Mouse (Mus musculus): ENCODE measurements around the gene Wdr45. TPM values are rescaled to one million over a fixed set of nuclear protein-coding genes. Genes with fewer than 3 reads are reported as not detected.
A peak's percentile ranks its signal among the peaks of the same experiment; 100 is the strongest.
"Not testable (repeated sequence)": the region's sequence is repeated elsewhere in the genome, so short reads cannot be mapped to it uniquely, and the experiment has no call there.

The Wdr45 gene
- polyA plus RNA-seq, 1 experiment from 2014 or later = 24.0 TPM

DNA sequence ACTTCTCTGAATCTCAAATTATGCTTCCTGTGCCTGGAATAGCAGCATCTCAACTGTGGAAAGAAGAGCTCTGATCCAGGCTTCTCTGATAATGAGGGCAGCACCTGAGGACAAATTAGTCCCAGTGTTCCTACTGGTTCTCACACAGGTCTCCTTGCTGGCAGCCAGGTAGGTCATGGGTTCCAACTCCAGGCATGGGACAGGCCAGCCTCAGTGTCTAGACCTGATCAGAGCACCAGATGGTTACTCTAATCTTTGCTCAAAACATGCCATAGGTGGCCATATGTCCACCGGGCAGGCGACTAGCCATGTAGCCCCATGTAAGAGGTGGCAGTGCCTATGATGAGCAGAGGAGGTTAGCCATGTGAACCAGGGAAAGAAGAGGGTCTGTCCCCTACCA lies 25.8 kb upstream of the Wdr45 start:
- H3K36me3 ChIP-seq (ENCODE audit: control insufficient read depth, insufficient read depth, low read length) = no peaks in the 10 kb centered on the region
- H3K27me3 ChIP-seq (ENCODE audit: control insufficient read depth, insufficient read depth, low read length) = no peaks in the 10 kb centered on the region
- no peaks in the 10 kb centered on the region for H3K4me1 ChIP-seq (ENCODE audit: control insufficient read depth in 2 of 2, insufficient read depth in 2 of 2, low read length in 2 of 2)
- H3K4me2 ChIP-seq (ENCODE audit: low read length) = no peak overlapping the region
- no peak overlapping the region for H3K27ac ChIP-seq (replicated peaks in 1 of 2; ENCODE audit: control insufficient read depth in 1 of 2, insufficient read depth in 1 of 2, low read depth in 2 of 2, low read length in 2 of 2)
- ATAC-seq (ENCODE audit: insufficient number of reproducible peaks, insufficient read depth, low FRiP score, low read depth) = no peak
- no peaks in the 10 kb centered on the region for H3K9me3 ChIP-seq (ENCODE audit: control insufficient read depth, low read length)
- H3K9ac ChIP-seq (ENCODE audit: low read length) = no peak overlapping the region
- no peak overlapping the region for H3K4me3 ChIP-seq (ENCODE audit: control insufficient read depth in 1 of 2, insufficient read depth in 1 of 2, low read depth in 1 of 2, low read length in 2 of 2)
- WGBS = 81% methylated on average over 2 of the region's 2 CpGs

- no peaks in the 10 kb centered on the region for H3K9me3 ChIP-seq (ENCODE audit: control insufficient read depth, low read length)
- WGBS = 56% methylated on average over 3 of the region's 3 CpGs
- no peaks in the 10 kb centered on the region for H3K27me3 ChIP-seq (ENCODE audit: control insufficient read depth, insufficient read depth, low read length)
- no peak for ATAC-seq (ENCODE audit: insufficient number of reproducible peaks, insufficient read depth, low FRiP score, low read depth)
- no peak overlapping the region for H3K4me2 ChIP-seq (ENCODE audit: low read length)
- no peak overlapping the region for H3K9ac ChIP-seq (ENCODE audit: low read length)
- no peaks in the 10 kb centered on the region for H3K4me1 ChIP-seq (ENCODE audit: control insufficient read depth in 2 of 2, insufficient read depth in 2 of 2, low read length in 2 of 2)
- H3K4me3 ChIP-seq (ENCODE audit: control insufficient read depth in 1 of 2, insufficient read depth in 1 of 2, low read depth in 1 of 2, low read length in 2 of 2) = no peak overlapping the region
- no peak overlapping the region for H3K27ac ChIP-seq (replicated peaks in 1 of 2; ENCODE audit: control insufficient read depth in 1 of 2, insufficient read depth in 1 of 2, low read depth in 2 of 2, low read length in 2 of 2)
- no peaks in the 10 kb centered on the region for H3K36me3 ChIP-seq (ENCODE audit: control insufficient read depth, insufficient read depth, low read length)
These were observed 23.6 kb upstream of the Wdr45 start for GRCm38 (mm10) chrX:7690486-7690885.

- Histone ChIP-seq H3K36me3 (ENCODE audit: control insufficient read depth, insufficient read depth, low read length) (no peaks in the 10 kb centered on the region), H3K9me3 (ENCODE audit: control insufficient read depth, low read length) (no peaks in the 10 kb centered on the region), H3K4me3 (ENCODE audit: control insufficient read depth in 1 of 2, insufficient read depth in 1 of 2, low read depth in 1 of 2, low read length in 2 of 2) (no peak overlapping the region), H3K4me2 (ENCODE audit: low read length) (no peak overlapping the region), H3K4me1 (ENCODE audit: control insufficient read depth in 2 of 2, insufficient read depth in 2 of 2, low read length in 2 of 2) (no peaks in the 10 kb centered on the region), H3K27me3 (ENCODE audit: control insufficient read depth, insufficient read depth, low read length) (no peaks in the 10 kb centered on the region), H3K27ac (replicated peaks in 1 of 2; ENCODE audit: control insufficient read depth in 1 of 2, insufficient read depth in 1 of 2, low read depth in 2 of 2, low read length in 2 of 2) (no peak overlapping the region), H3K9ac (ENCODE audit: low read length) (no peak overlapping the region)
- 31% methylated on average over 4 of the region's 4 CpGs for WGBS
- ATAC-seq (ENCODE audit: insufficient number of reproducible peaks, insufficient read depth, low FRiP score, low read depth) = no peak
These were observed 21.3 kb upstream of the Wdr45 start for GRCm38 (mm10) chrX:7692862-7693261.

- H3K4me1 ChIP-seq (ENCODE audit: control insufficient read depth in 2 of 2, insufficient read depth in 2 of 2, low read length in 2 of 2) = no peaks in the 10 kb centered on the region
- no peaks in the 10 kb centered on the region for H3K27me3 ChIP-seq (ENCODE audit: control insufficient read depth, insufficient read depth, low read length)
- H3K4me2 ChIP-seq (ENCODE audit: low read length) = peak overlapping the region; percentile 53
- no peak overlapping the region for H3K9ac ChIP-seq (ENCODE audit: low read length)
- peak overlapping the region in 1 of 2 experiments; percentile 58; a peak in 2 of 4 replicates for H3K4me3 ChIP-seq (ENCODE audit: control insufficient read depth in 1 of 2, insufficient read depth in 1 of 2, low read depth in 1 of 2, low read length in 2 of 2)
- no peak overlapping the region for H3K27ac ChIP-seq (replicated peaks in 1 of 2; ENCODE audit: control insufficient read depth in 1 of 2, insufficient read depth in 1 of 2, low read depth in 2 of 2, low read length in 2 of 2)
- peaks cover 17% of the 10 kb centered on the region for H3K36me3 ChIP-seq (ENCODE audit: control insufficient read depth, insufficient read depth, low read length)
- WGBS = 40% methylated on average over 6 of the region's 6 CpGs
- no peaks in the 10 kb centered on the region for H3K9me3 ChIP-seq (ENCODE audit: control insufficient read depth, low read length)
- ATAC-seq (ENCODE audit: insufficient number of reproducible peaks, insufficient read depth, low FRiP score, low read depth) = 0 out of 2 replicates have a peak, but pooled peaks have one; percentile 10
These were observed 17.6 kb upstream of the Wdr45 start for GRCm38 (mm10) chrX:7696520-7696919.

GRCm38 (mm10) chrX:7696954-7697381 lies 17.2 kb upstream of the Wdr45 start, which contains the start of gene Gpkow:
TSS of gene Gpkow (plus strand) at chrX:7697131.
- WGBS = 13% methylated on average over 33 of the region's 33 CpGs
- no peak within 1 kb of the TSS; a peak in 1 of 4 replicates for H3K27ac ChIP-seq (replicated peaks in 1 of 2; ENCODE audit: control insufficient read depth in 1 of 2, insufficient read depth in 1 of 2, low read depth in 2 of 2, low read length in 2 of 2)

GRCm38 (mm10) chrX:7713764-7714134 lies 384 bp upstream of the Wdr45 start:
- Histone ChIP-seq H3K4me2 (ENCODE audit: low read length) (peak overlapping the region; percentile 59), H3K4me3 (ENCODE audit: control insufficient read depth in 1 of 2, insufficient read depth in 1 of 2, low read depth in 1 of 2, low read length in 2 of 2) (peak overlapping the region; percentile 35 to 39), H3K9ac (ENCODE audit: low read length) (peak overlapping the region; percentile 66)
- H3K27ac ChIP-seq (replicated peaks in 1 of 2; ENCODE audit: control insufficient read depth in 1 of 2, insufficient read depth in 1 of 2, low read depth in 2 of 2, low read length in 2 of 2); H3K4me1 ChIP-seq (ENCODE audit: control insufficient read depth in 2 of 2, insufficient read depth in 2 of 2, low read length in 2 of 2); H3K36me3 ChIP-seq (ENCODE audit: control insufficient read depth, insufficient read depth, low read length); H3K9me3 ChIP-seq (ENCODE audit: control insufficient read depth, low read length); H3K27me3 ChIP-seq (ENCODE audit: control insufficient read depth, insufficient read depth, low read length): not testable (repeated sequence)
- WGBS = 37% methylated on average over 5 of the region's 12 CpGs
- peak; percentile 7; the same call in 1 of the 2 replicates for ATAC-seq (ENCODE audit: insufficient number of reproducible peaks, insufficient read depth, low FRiP score, low read depth)

More at GRCm38 (mm10) chrX:7696954-7697381, 17.2 kb upstream of the Wdr45 start, which contains the start of gene Gpkow:
- Histone ChIP-seq H3K4me3 (ENCODE audit: control insufficient read depth in 1 of 2, insufficient read depth in 1 of 2, low read depth in 1 of 2, low read length in 2 of 2) (peak within 1 kb of the TSS; percentile 58 to 63), H3K9me3 (ENCODE audit: control insufficient read depth, low read length) (no peaks in the 10 kb centered on the region), H3K36me3 (ENCODE audit: control insufficient read depth, insufficient read depth, low read length) (peaks cover 22% of the 10 kb centered on the region), H3K4me2 (ENCODE audit: low read length) (peak within 1 kb of the TSS; percentile 67), H3K9ac (ENCODE audit: low read length) (peak within 1 kb of the TSS; percentile 76), H3K4me1 (ENCODE audit: control insufficient read depth in 2 of 2, insufficient read depth in 2 of 2, low read length in 2 of 2) (no peaks in the 10 kb centered on the region), H3K27me3 (ENCODE audit: control insufficient read depth, insufficient read depth, low read length) (no peaks in the 10 kb centered on the region)
- peak; percentile 88 for ATAC-seq (ENCODE audit: insufficient number of reproducible peaks, insufficient read depth, low FRiP score, low read depth)

GRCm38 (mm10) chrX:7716058-7716457 lies 1.9 kb downstream of the Wdr45 start:
- 42% methylated on average over 1 of the region's 1 CpGs for WGBS
- not testable (repeated sequence) for H3K4me2 ChIP-seq (ENCODE audit: low read length); H3K4me3 ChIP-seq (ENCODE audit: control insufficient read depth in 1 of 2, insufficient read depth in 1 of 2, low read depth in 1 of 2, low read length in 2 of 2); H3K9ac ChIP-seq (ENCODE audit: low read length); H3K27me3 ChIP-seq (ENCODE audit: control insufficient read depth, insufficient read depth, low read length); H3K4me1 ChIP-seq (ENCODE audit: control insufficient read depth in 2 of 2, insufficient read depth in 2 of 2, low read length in 2 of 2); H3K27ac ChIP-seq (replicated peaks in 1 of 2; ENCODE audit: control insufficient read depth in 1 of 2, insufficient read depth in 1 of 2, low read depth in 2 of 2, low read length in 2 of 2); H3K9me3 ChIP-seq (ENCODE audit: control insufficient read depth, low read length); H3K36me3 ChIP-seq (ENCODE audit: control insufficient read depth, insufficient read depth, low read length); ATAC-seq (ENCODE audit: insufficient number of reproducible peaks, insufficient read depth, low FRiP score, low read depth)

Data from heart, embryonic 14.5 days (tissue).